Mouse (Mus musculus) gastrocnemius, postnatal 4 days (tissue): ENCODE results near the gene AA467197. TPM values are rescaled to one million over a fixed set of nuclear protein-coding genes. Genes with fewer than 3 reads are reported as not detected.
A peak's percentile ranks its signal among the peaks of the same experiment; 100 is the strongest.

ENCODE experiments used
- DNase-seq, 2 experiments: peaks; one replicate each; pipeline ENCODE4 v3.0.0; 2021 to 2022; ENCODE audit warnings: low spot score in 2 of 2, mixed read lengths in 2 of 2
- long read RNA-seq, 2 experiments: library from polyadenylated mRNA; stranded (forward); transcript quantifications; one replicate each; pipeline ENCODE4 v2.0.0; 2021
- total RNA-seq, 2 experiments: library from RNA; stranded (reverse); gene quantifications; 2 replicates each; pipeline ENCODE4 v1.2.3; 2021

Gene AA467197
- not detected for total RNA-seq
- long read RNA-seq, experiment 1, result 0 reads
- long read RNA-seq, experiment 2, result 0 reads

GRCm38 (mm10) chr2:122636686-122637085, at the start of gene AA467197:
AA467197 (plus strand) TSS chr2:122636986.
- no peak for DNase-seq

GRCm38 (mm10) chr2:122587861-122588519, 48.8 kb upstream of the AA467197 start:
- DNase-seq, result no peak

DNA sequence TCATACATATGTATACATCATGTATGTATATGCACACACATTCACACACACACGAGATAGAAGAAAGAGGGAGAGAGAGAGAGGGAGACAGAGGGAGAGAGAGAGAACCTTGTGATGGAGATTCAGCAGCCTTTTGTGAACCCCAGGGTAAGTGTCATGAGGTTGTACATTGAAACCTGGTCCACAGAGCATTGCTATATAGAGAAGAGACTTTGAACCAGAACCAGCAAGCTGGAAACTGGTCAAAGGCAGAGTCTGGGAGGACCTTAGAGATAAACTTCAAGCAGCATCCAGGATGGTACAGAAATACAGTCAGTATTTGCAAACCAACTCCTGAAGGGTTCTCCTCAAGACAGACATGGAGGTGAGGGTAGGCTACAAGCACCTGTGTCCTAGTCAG, 46.4 kb upstream of the AA467197 start:
- DNase-seq, result no peak

DNA sequence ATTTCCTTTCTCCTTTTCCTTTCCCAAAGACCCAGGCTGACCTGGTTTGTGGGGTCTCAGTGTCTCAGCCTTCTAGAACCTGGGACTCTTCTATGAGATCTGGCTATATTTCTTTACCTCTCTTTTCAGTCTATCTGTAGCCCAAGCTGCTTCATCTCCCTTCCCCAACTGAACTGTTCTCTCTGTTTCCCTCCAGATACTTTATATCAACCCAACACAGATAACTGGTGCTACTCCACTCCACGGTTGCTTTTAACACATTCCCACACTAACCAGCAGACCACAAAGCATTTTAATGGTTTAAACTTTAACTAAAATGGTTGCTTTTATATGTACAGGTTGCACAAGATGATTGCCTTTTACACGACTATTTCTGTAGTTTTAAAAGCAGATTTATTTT, 45.6 kb upstream of the AA467197 start:
- DNase-seq, result no peak

GRCm38 (mm10) chr2:122595461-122595860, 41.3 kb upstream of the AA467197 start:
- no peak for DNase-seq

- no peak for DNase-seq
Observed at GRCm38 (mm10) chr2:122599736-122600135, 37.0 kb upstream of the AA467197 start.

DNA sequence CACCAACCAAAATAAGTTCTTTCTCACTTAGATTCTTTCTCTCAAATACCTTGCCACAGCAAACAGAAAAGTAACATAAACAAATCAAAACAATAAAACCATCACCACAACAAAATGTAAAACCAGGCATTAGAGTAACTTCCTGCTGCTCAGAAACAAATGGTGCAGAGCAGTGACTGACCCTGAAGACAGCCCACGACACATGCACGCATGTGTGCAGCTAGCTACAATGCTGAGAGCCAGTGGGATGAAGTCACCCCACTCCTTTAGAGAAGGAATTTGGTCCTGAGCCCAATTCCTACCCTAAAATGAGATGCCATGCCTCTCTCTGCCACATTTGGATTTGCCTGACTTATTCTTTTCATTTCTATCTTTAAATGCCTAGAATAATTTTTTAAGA, 35.4 kb upstream of the AA467197 start:
- no peak for DNase-seq

DNA sequence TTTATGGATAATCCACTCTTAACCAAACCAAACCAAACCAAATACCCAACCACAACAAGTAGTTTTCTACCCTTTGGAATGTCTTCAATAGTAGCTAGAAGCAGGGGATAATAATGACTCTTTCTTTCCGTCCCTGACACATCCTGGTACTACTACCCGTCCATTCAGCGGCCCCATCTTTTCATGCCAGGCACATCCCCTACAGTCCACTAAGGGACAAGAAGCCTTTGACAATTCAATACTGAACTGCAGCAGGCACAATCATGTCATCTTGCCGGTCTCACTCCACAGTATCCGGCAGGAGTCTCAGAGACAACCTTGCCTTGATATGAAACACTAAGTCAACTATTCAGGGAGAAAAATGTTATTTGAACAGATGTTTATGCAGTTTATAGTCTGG, 31.0 kb upstream of the AA467197 start:
- no peak for DNase-seq

- DNase-seq, result no peak
Observed at GRCm38 (mm10) chr2:122608820-122609219, 28.0 kb upstream of the AA467197 start.

DNA sequence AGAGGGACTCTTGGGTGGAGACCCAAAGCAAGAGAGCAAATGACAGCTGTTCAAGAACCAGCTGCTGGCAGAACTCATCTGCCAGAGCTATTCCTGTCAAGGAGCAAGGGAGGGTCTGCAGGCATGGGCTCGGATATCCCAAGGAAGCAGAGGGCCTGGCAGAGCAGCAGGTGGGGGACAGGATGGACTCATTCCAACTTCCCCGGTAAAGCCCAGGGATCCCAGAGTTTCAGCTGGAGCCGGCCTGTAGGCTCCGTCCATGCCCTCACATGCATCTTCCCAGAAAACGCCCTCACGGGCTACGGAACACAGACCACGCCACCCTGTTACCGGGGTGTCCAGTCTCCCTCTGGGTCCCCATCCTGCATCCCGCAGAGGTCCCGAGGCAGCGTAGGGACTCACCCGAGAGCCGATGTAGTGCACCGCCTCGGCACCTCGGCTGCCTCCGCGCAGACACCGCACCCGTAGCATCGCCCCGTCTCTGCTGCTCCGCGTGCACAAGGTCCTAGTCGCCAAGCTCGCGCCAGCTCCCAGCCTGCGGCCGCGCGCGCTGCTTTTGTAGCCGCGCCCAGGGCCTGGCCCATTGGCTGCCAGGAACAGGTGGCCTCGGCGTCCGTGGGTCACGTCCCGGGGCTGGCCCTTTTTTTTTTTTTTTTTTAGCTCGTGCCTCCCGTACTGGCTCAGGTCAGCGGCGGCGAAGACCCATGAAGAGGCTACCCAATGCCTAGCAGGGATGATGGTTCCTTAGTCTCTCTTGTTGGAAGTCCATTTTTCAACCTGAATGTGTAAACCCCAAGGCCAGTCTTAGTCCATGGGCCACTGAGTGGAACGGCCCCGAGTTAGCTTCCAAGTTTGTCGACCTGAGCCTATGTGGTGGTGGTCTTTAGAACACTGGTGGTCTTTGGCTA, 25.8 kb upstream of the AA467197 start, which contains the start of gene Gatm:
TSS of gene Gatm (minus strand) at position 558 of the 908 bp plus-strand sequence.
- DNase-seq, result peak; percentile 46 to 70

GRCm38 (mm10) chr2:122611654-122611973, 25.2 kb upstream of the AA467197 start:
- DNase-seq, result no peak

- DNase-seq, result no peak
Observed at GRCm38 (mm10) chr2:122616237-122616636, 20.5 kb upstream of the AA467197 start.

DNA sequence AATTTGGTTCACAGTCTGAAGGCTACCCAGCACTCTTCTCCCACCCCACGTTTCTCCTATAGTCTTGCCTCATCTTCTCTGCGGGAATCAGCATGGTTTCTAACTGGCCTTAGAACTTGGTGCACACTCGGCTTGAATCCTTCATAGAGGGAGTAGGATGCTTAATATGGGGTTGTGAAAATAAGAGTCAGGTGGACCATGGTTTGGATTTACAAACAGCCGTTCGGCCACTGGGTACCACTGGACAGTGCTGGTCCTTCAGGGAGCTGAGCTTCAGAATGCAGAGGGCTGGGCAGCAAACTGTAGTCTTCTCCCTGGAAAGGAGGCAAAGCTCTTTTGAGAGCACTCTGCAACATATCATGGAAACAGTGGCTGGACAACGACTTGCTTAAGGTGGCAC, 19.0 kb upstream of the AA467197 start:
- no peak for DNase-seq

GRCm38 (mm10) chr2:122618719-122619118, 18.1 kb upstream of the AA467197 start:
- no peak for DNase-seq

- DNase-seq, result no peak
Observed at GRCm38 (mm10) chr2:122621337-122622110, 15.3 kb upstream of the AA467197 start.

DNA sequence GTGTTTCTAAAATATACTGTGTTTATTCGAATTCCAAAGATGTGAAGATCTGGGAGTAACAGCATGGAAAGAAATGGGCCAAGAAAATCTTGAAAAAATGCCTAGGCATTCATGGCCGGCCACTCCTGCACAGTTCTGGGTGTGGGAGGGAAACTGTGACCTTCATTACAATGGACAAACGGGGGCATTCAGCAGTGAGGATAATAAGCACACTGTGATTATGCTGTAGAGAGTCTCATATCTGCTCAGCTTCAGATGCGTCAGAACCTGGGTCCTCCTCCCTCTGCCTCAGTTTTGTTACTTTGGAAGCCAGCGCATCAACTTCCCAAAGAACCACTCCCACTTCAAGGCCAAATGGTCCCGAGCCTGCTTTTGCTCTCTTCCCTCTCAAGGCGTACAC, 10.9 kb upstream of the AA467197 start:
- no peak for DNase-seq

DNA sequence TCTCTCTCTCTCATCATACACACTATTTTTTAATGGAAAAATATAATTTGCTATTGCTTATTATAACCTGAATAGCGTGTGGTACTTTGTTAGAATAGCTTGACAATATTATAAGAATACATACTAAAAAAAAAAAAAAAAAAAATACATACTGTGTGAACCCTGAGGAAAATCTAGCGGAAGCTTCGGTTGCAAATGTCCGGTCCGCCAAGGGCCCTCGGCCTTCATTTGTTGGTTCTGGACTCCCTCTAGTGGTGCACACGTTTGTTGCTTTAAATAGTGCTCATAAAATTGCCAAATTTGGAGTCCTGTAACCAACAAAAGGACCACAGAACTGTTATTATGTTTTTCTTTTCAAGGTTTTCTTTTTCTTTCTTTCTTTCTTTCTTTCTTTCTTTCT, 7.8 kb upstream of the AA467197 start:
- peak; percentile 45 to 74 for DNase-seq

GRCm38 (mm10) chr2:122629871-122630270, 6.9 kb upstream of the AA467197 start:
- DNase-seq, result no peak

DNA sequence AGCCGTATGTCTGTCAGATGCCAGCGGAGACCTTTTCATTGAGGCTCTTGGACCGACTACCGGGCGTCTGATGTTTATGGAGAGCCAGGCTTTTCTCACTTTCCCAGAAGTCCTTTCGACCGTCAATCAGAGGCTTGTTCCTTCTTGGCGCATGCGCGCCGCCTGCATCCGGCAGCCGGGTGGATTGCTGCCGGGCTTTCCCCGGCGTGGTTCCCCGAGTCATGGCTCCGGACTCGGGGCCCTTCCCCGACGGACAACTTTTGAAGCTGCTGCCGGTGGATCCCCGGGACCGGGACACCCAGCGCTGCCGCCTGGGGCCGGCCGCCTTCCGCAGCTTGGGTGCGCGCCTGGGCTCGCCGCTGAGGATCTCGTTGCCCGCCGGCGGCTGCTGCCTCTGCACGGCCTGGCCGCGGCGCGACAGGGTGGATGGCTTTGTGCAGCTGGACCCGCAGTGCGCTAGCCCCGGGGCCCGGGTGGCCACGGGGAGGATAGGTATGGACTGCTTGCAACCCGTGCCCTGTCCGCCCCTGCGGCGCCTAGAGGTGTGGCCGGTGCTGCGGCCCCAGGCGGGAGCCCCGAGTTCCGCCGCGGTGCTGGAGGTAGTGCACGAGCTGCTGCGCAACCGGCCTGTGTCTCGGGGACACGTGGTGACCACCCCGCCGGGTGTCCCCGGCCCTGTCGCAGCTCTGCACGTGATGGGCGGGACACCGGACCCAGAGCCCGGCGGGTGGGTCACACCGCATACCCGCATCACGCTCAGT, 6.1 kb upstream of the AA467197 start:
- DNase-seq, result peak; percentile 75 to 89

GRCm38 (mm10) chr2:122631226-122631801, 5.5 kb upstream of the AA467197 start:
- peak; percentile 21 to 38 for DNase-seq
